Mouse (Mus musculus) activated CD4-positive, CD25-positive, alpha-beta regulatory T cell (primary cell): ENCODE measurements around the gene Coro7. TPM values are rescaled to one million over a fixed set of nuclear protein-coding genes. Genes with fewer than 3 reads are reported as not detected.

Experiments used
- polyA plus RNA-seq, 2 experiments: library from polyadenylated mRNA; unstranded; fragments of 100-300 nt; shearing (Covaris generic); gene quantifications; one replicate each; pipeline ENCODE4 v1.2.1; 2017

The Coro7 gene
- 100 to 1,000 TPM in 1 of 2 experiments, 10 to 100 TPM in 1; 82.0 to 176 TPM for polyA plus RNA-seq

GRCm38 (mm10) chr16:4679121-4680018, at the start of gene Coro7:
Gene Coro7 (minus strand): TSS chr16:4679777.

GRCm38 (mm10) chr16:4725780-4726527, 46.4 kb upstream of the Coro7 start, which contains the start of gene Hmox2:
Gene Hmox2 (plus strand): TSS chr16:4726361.

DNA sequence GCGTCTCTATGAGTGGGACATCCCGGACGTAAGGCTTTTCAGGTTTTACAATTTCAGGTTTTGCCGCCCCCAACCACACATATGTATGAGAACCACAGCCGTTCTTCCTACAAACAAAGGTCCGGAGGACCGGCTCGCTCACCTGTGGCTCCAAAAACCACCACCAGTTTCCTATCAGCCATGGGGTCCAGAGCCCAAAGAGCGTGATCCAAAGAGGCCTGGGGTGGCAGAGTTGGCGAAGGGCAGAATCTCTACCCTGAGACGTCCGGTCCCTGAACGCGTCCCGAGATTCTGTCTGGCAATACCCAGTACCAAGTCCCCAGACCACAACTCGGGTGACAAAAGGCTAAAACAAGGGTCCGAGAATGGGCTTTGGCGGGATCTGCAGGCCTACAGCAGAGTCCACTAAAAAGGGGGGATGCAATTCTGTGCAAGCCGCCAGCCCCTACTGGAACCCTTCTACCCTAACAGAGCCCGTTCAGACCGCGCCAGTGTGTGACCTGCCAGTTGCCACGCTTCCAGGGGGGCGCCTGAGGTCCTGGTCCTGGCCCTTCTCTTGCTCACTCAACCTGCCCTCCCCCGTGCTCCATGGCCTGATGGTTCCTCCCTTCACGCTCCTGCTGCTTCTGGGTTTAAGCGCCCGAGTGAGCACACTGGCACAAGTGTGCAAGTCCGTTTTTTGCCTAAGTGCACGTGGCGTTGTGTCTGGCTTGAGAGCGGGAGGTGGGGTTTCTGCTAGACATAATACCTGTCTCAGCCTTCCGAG, 39.4 kb upstream of the Coro7 start, which contains the start of gene Nmral1:
Nmral1 (minus strand) TSS at position 604 of the 766 bp plus-strand sequence.

GRCm38 (mm10) chr16:4639831-4640237, 39.7 kb downstream of the Coro7 start, which contains the start of the genes Vasn and Dnaja3:
Gene Vasn (plus strand): TSS chr16:4639941.
Gene Dnaja3 (plus strand): TSS chr16:4639989.

GRCm38 (mm10) chr16:4624481-4625110, 55.0 kb downstream of the Coro7 start, which contains the start of gene Pam16:
Gene Pam16 (minus strand): TSS chr16:4624988.

GRCm38 (mm10) chr16:4593971-4594813, 85.4 kb downstream of the Coro7 start, which contains the start of gene Glis2:
Gene Glis2 (plus strand): TSS chr16:4594713.

Other genes starting within 250 kb of the Coro7 start
- gene Srl, start 138.0 kb downstream of the Coro7 start, polyA plus RNA-seq, result under 1 TPM; 0.10 to 0.50 TPM
- 1 to 10 TPM; 1.3 to 1.9 TPM for gene Tfap4, start 119.9 kb downstream of the Coro7 start, polyA plus RNA-seq
- 1 to 10 TPM in 1 of 2 experiments, under 1 TPM in 1; 0.23 to 1.2 TPM for gene Glis2, start 85.1 kb downstream of the Coro7 start, polyA plus RNA-seq
- 10 to 100 TPM in 1 of 2 experiments, 1 to 10 TPM in 1; 9.9 to 10.0 TPM for gene Pam16, start 54.8 kb downstream of the Coro7 start, polyA plus RNA-seq
- 1 to 10 TPM in 1 of 2 experiments, under 1 TPM in 1; 0.47 to 1.5 TPM for gene Vasn, start 39.8 kb downstream of the Coro7 start, polyA plus RNA-seq
- gene Dnaja3, start 39.8 kb downstream of the Coro7 start, polyA plus RNA-seq, result 10 to 100 TPM; 32.8 to 35.8 TPM
- gene Nmral1, start 39.6 kb upstream of the Coro7 start, polyA plus RNA-seq, result 10 to 100 TPM; 13.8 to 24.6 TPM
- 100 to 1,000 TPM in 1 of 2 experiments, 10 to 100 TPM in 1; 90.8 to 101 TPM for gene Hmox2, start 46.6 kb upstream of the Coro7 start, polyA plus RNA-seq
- 10 to 100 TPM; 27.8 to 50.8 TPM for gene Cdip1, start 110.5 kb upstream of the Coro7 start, polyA plus RNA-seq
- gene 4930562C15Rik, start 155.6 kb upstream of the Coro7 start, polyA plus RNA-seq, result 1 to 10 TPM in 1 of 2 experiments, under 1 TPM in 1; 0.13 to 1.7 TPM
- 10 to 100 TPM; 47.1 to 53.4 TPM for gene Ubald1, start 200.5 kb upstream of the Coro7 start, polyA plus RNA-seq
- 10 to 100 TPM; 46.6 to 48.3 TPM for gene Mgrn1, start 206.5 kb upstream of the Coro7 start, polyA plus RNA-seq